Mouse (Mus musculus): ENCODE measurements around the gene 2900026A02Rik. TPM values are rescaled to one million over a fixed set of nuclear protein-coding genes. Genes with fewer than 3 reads are reported as not detected.

The 2900026A02Rik gene
- polyA plus RNA-seq, 1 experiment from 2014 or later, result 1.9 TPM

DNA sequence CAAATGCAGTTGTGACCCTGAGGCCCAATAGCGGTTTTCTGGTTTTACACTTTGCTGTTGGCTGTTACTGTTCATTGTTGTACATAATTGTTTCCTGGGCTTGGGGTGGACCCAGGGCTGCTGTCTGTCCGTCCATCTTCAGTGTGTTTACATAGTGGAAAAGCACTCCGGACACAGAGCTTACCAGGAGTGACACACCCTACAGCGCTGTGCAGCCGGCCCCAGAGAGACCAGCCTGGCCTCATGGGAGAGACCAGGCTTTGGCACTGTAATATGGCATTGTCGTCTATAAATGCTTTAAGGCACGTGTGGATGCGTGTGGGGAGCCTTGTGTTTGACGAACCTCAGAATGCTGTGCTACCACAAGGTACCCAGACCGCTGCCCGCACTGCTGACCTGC is 120.6 kb downstream of the 2900026A02Rik start:
- 83% methylated on average over 11 of the region's 11 CpGs for WGBS (ENCODE audit: insufficient replicate concordance)
- no peak for ATAC-seq
- no peak overlapping the region for H3K9ac ChIP-seq
- H3K4me1 ChIP-seq, result no peaks in the 10 kb centered on the region
- H3K9me3 ChIP-seq (replicated peaks), result no peaks in the 10 kb centered on the region
- no peak overlapping the region for H3K4me3 ChIP-seq
- H3K27ac ChIP-seq, result no peak overlapping the region
- no peak overlapping the region for H3K4me2 ChIP-seq
- peaks cover under 1% of the 10 kb centered on the region; the same call in 1 of the 2 replicates for H3K36me3 ChIP-seq
- H3K27me3 ChIP-seq (replicated peaks), result no peaks in the 10 kb centered on the region

DNA sequence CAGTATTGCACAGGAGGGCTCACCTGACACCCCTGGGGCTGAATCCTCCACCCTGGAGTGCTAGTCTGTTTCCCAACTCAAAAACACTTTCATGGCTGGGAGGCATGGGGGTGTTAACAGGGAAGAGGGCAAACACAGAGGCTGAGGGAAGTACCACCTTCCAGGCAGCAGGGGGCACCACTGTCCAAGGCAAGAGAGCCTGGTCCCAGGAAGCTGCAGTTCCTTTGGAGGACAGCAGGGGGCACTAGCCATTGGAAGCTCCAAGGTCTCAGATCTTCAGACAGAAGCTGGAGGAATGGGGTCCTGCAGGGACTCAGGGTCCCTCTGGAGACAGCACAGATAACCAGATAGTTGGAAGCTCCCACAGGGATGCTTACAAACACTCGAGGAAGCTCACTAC is 121.5 kb downstream of the 2900026A02Rik start:
- Histone ChIP-seq H3K9me3 (replicated peaks) (no peaks in the 10 kb centered on the region), H3K27me3 (replicated peaks) (no peaks in the 10 kb centered on the region), H3K9ac (no peak overlapping the region), H3K4me3 (no peak overlapping the region), H3K4me2 (no peak overlapping the region), H3K27ac (no peak overlapping the region), H3K36me3 (peaks cover 3% of the 10 kb centered on the region; the same call in 1 of the 2 replicates), H3K4me1 (no peaks in the 10 kb centered on the region)
- WGBS (ENCODE audit: insufficient replicate concordance), result 12% methylated on average over 1 of the region's 1 CpGs
- no peak for ATAC-seq

DNA sequence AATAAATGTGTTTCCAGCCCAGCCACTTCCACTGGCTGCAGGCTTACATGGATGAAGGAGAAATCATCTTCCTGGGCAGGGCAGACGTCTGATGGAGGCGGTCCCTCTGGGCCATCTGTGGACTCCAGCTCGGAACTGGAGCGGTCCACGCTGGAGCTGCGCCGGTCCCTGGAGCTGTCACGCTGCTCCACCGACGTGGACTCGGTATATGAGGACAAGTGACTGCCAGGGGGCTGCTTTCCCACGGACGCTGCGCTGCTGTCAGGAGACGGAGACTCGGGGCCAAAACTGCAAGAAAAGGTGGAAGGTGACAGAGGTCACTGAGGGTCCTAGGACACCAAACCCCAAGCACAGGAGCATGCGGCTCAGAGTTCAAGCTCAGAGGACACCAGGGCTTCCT is 123.5 kb downstream of the 2900026A02Rik start:
- no peak for ATAC-seq
- H3K36me3 ChIP-seq, result peaks cover 3% of the 10 kb centered on the region
- no peak overlapping the region for H3K27ac ChIP-seq
- no peaks in the 10 kb centered on the region for H3K9me3 ChIP-seq (replicated peaks)
- no peak overlapping the region for H3K4me2 ChIP-seq
- no peaks in the 10 kb centered on the region for H3K4me1 ChIP-seq
- H3K4me3 ChIP-seq, result no peak overlapping the region
- no peaks in the 10 kb centered on the region for H3K27me3 ChIP-seq (replicated peaks)
- H3K9ac ChIP-seq, result no peak overlapping the region
- 81% methylated on average over 17 of the region's 17 CpGs for WGBS (ENCODE audit: insufficient replicate concordance)

DNA sequence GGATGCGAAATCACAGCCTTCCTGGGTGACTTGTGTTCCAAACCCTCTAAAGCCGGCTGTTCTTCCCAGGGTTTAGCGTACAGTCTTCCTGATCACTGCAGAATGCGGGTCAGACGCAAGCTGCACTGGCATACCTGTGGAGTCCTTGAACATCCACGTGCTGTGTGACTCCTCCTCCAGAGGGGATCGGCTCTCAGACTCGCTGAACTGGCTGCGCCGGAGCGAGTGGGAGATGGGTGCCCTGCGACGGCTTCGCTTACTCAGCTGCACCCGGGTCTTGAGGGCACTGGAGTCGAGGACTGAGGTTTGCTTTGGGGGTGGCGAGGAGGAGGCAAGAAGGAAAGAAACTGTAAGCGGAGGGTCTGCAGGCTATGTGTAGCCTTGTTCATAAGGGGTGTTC is 125.6 kb downstream of the 2900026A02Rik start:
- no peak for ATAC-seq

DNA sequence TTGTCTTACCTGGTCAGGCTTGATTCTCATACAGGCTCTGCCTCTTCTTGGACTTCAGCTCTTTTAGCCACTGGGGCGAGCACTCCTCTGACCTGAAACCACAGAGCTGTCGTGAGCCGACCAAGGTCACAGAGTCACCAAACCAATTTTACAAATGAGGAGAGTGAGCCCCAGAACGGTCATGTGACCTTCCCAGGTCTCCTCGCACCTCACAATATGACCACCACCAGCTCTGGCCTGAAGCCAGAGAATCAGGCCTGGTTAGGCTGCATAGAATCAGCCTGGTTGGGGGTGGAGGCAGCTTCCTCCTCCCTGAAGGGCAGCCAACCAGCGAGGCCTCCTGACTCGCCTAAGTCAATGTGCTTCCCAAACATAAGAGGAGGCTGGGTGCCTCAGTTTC is 128.6 kb downstream of the 2900026A02Rik start:
- Histone ChIP-seq H3K4me1 (no peaks in the 10 kb centered on the region), H3K36me3 (peaks cover 16% of the 10 kb centered on the region), H3K9ac (no peak overlapping the region), H3K4me2 (no peak overlapping the region), H3K27ac (no peak overlapping the region), H3K4me3 (no peak overlapping the region), H3K9me3 (replicated peaks) (no peaks in the 10 kb centered on the region), H3K27me3 (replicated peaks) (no peaks in the 10 kb centered on the region; the same call in 1 of the 2 replicates)
- WGBS (ENCODE audit: insufficient replicate concordance), result 66% methylated on average over 7 of the region's 7 CpGs
- no peak for ATAC-seq

More for the DNA sequence above, 125.6 kb downstream of the 2900026A02Rik start:
- no peak overlapping the region for H3K4me3 ChIP-seq
- H3K4me2 ChIP-seq, result no peak overlapping the region
- WGBS (ENCODE audit: insufficient replicate concordance), result 81% methylated on average over 18 of the region's 18 CpGs
- H3K4me1 ChIP-seq, result no peaks in the 10 kb centered on the region
- H3K9me3 ChIP-seq (replicated peaks), result no peaks in the 10 kb centered on the region
- no peaks in the 10 kb centered on the region for H3K27me3 ChIP-seq (replicated peaks)
- H3K9ac ChIP-seq, result no peak overlapping the region
- H3K27ac ChIP-seq, result no peak overlapping the region
- H3K36me3 ChIP-seq, result peaks cover 14% of the 10 kb centered on the region

DNA sequence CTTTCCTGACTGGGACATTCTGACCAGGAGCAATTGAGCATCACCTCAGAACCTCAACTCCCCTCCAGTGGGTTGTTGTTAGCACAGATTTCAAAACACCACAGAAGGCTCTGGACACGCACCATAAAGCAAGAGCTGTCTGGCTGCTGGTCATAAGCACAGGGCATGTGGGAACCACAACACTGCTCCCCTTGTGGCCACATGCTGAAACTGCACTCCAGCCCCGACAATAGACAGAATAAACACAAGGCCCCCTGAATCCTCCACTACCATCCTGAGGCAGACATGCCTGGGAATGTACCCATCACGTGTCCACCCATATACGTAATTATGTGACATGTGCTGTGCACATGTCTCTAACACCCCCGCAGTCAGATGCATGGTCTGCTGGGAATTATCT is 129.9 kb downstream of the 2900026A02Rik start:
- no peak overlapping the region for H3K9ac ChIP-seq
- H3K4me1 ChIP-seq, result no peaks in the 10 kb centered on the region
- H3K4me3 ChIP-seq, result no peak overlapping the region
- 58% methylated on average over 5 of the region's 5 CpGs for WGBS (ENCODE audit: insufficient replicate concordance)
- no peak overlapping the region for H3K27ac ChIP-seq
- peaks cover 16% of the 10 kb centered on the region for H3K36me3 ChIP-seq
- no peak overlapping the region for H3K4me2 ChIP-seq
- ATAC-seq, result no peak
- no peaks in the 10 kb centered on the region; the same call in 1 of the 2 replicates for H3K27me3 ChIP-seq (replicated peaks)
- no peaks in the 10 kb centered on the region for H3K9me3 ChIP-seq (replicated peaks)

DNA sequence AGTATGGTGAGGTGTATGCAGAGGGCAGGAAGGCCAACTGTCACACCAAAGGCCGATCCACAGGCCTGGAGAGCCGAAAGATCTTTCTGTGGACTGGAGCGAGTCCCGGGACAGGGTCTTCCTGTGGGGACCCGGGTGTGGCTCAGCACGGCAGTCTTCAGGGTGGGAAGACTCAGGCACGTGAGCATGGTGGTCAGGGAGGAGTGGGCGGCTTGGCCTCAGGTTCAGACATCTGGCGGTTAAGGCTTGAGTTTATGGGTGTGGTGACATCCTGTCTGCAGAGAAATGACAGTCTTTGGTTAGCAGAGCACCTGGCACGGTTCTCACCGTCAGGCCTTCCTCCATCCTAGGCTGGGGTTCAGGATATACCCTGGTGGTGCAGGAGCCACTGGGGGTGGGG is 130.3 kb downstream of the 2900026A02Rik start:
- 70% methylated on average over 11 of the region's 11 CpGs for WGBS (ENCODE audit: insufficient replicate concordance)
- Histone ChIP-seq H3K9ac (no peak overlapping the region), H3K27ac (no peak overlapping the region), H3K4me3 (no peak overlapping the region), H3K4me1 (no peaks in the 10 kb centered on the region), H3K27me3 (replicated peaks) (no peaks in the 10 kb centered on the region; the same call in 1 of the 2 replicates), H3K9me3 (replicated peaks) (no peaks in the 10 kb centered on the region), H3K36me3 (peaks cover 16% of the 10 kb centered on the region), H3K4me2 (no peak overlapping the region)
- no peak for ATAC-seq

DNA sequence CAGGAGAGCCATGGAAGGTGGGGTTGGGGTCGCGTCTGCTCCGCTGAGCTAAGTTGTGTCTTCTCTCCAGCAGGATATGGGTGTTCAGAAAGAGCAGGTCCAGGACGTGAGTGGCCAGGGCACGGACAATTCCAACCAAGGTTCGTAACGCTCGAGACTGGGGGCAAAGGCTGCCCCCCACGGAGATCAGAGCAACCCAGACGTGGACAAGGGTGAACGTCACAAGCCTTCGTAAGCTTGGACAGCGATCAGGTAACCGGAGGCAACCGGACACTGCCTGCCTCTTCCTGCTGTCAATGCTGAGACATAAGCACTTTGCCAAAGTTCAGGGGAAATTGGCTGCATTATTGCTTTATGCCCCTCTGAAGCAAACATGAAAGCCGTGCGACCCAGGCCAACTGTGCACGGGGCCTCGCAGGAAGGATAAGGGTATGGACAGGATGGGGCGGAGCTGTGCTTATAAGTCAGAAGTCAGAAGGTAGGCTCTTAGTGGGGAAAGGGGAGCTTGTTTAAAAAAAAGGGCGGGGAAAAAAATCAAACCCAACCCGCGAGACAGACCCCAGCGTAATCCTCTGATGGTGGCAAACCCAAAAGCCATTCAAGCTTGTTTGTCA is 130.9 kb downstream of the 2900026A02Rik start:
- no peaks in the 10 kb centered on the region for H3K4me1 ChIP-seq
- no peaks in the 10 kb centered on the region for H3K9me3 ChIP-seq (replicated peaks)
- H3K36me3 ChIP-seq, result peaks cover 13% of the 10 kb centered on the region
- H3K4me3 ChIP-seq, result no peak overlapping the region
- WGBS (ENCODE audit: insufficient replicate concordance), result 81% methylated on average over 24 of the region's 24 CpGs
- no peak overlapping the region for H3K27ac ChIP-seq
- H3K9ac ChIP-seq, result no peak overlapping the region
- no peak for ATAC-seq
- no peaks in the 10 kb centered on the region; the same call in 1 of the 2 replicates for H3K27me3 ChIP-seq (replicated peaks)
- H3K4me2 ChIP-seq, result no peak overlapping the region

DNA sequence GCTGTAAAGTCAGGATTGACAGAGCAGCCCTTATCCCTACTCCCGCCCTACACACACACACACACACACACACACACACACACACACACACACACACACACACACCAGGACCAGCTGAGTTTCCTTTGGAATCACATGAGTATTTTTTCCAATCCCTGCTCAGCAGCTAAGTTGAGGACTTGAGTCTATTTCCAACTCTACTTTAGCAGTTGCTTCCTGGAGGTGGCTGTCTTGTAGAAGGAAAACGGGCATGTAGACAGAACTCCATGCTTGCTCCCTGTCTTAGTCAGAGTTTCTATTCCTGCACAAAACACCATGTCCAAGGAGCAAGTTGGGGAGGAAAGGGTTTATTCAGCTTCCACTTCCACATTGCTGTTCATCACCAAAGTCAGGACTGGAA is 133.6 kb downstream of the 2900026A02Rik start:
- H3K4me1 ChIP-seq, result no peaks in the 10 kb centered on the region
- H3K4me3 ChIP-seq, result no peak overlapping the region
- WGBS (ENCODE audit: insufficient replicate concordance), result 69% methylated on average over 1 of the region's 2 CpGs
- no peaks in the 10 kb centered on the region; the same call in 1 of the 2 replicates for H3K27me3 ChIP-seq (replicated peaks)
- peaks cover 13% of the 10 kb centered on the region for H3K36me3 ChIP-seq
- H3K4me2 ChIP-seq, result no peak overlapping the region
- no peak overlapping the region for H3K27ac ChIP-seq
- no peak for ATAC-seq
- no peak overlapping the region for H3K9ac ChIP-seq
- H3K9me3 ChIP-seq (replicated peaks), result no peaks in the 10 kb centered on the region

DNA sequence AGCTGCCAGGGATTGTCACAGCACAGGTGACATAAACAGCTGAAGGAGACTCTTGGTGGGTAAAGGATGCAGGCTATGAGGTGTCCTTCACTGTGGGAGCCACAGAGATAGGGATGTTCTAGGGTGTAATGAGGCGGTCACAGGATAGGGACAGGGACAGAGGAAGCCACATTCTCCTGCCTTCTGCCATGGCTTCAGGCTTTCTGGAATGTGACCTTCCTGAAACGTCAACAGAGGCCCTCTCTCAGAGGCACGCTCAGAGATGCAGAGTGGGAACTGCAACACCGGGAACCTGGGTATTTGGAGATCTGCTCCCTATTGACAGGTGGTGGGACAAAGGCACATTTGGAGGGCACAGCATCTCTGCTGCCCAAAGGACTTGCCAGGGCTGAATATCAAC is 134.0 kb downstream of the 2900026A02Rik start:
- H3K4me3 ChIP-seq, result no peak overlapping the region
- no peak overlapping the region for H3K9ac ChIP-seq
- no peaks in the 10 kb centered on the region for H3K4me1 ChIP-seq
- H3K4me2 ChIP-seq, result no peak overlapping the region
- ATAC-seq, result no peak
- WGBS (ENCODE audit: insufficient replicate concordance), result 55% methylated on average over 4 of the region's 4 CpGs
- peaks cover 13% of the 10 kb centered on the region for H3K36me3 ChIP-seq
- no peaks in the 10 kb centered on the region for H3K9me3 ChIP-seq (replicated peaks)
- H3K27ac ChIP-seq, result no peak overlapping the region
- H3K27me3 ChIP-seq (replicated peaks), result no peaks in the 10 kb centered on the region; the same call in 1 of the 2 replicates

DNA sequence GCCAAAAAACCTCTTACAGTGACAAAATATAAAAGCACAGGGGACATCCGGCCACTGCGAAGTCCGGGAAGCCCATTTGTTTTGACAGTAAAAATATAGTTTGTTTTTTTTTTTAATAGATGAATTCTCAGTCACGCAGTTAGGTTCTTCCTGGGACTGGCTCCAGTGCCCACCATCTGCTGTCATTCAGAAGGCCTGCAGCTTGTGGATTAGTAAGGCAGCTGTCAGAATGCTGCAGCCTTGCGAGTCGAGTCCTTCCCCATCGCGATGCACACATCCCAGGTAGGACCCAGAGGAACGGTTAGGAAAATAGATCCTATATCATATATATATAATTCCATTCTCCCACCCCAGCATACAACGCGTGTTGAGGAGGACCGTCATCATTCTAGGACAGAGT is 134.6 kb downstream of the 2900026A02Rik start:
- WGBS (ENCODE audit: insufficient replicate concordance), result 78% methylated on average over 12 of the region's 12 CpGs
- Histone ChIP-seq H3K9me3 (replicated peaks) (no peaks in the 10 kb centered on the region), H3K27ac (no peak overlapping the region), H3K27me3 (replicated peaks) (no peaks in the 10 kb centered on the region; the same call in 1 of the 2 replicates), H3K9ac (no peak overlapping the region), H3K4me1 (no peaks in the 10 kb centered on the region), H3K36me3 (peaks cover 12% of the 10 kb centered on the region), H3K4me3 (no peak overlapping the region), H3K4me2 (no peak overlapping the region)
- ATAC-seq, result no peak

DNA sequence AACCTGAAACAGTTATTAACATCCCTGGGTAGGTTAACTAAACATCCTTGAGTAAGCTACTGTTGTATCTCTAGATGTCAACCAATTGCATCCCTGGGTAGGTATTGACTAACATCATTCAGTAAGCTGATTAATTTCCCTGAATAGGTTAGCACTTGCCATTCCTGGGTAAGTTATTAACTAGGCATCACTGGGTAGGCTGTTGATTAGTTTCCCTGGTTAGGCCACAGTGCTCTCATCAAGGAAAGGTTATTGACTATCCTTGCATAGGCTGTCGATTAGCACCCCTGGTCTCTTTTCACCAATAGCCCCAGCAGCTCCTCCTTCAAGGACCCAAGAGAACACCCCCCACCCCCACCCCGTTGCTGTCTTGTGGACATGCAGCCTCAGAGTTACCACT is 135.1 kb downstream of the 2900026A02Rik start:
- H3K27me3 ChIP-seq (replicated peaks), result no peaks in the 10 kb centered on the region; the same call in 1 of the 2 replicates
- no peak overlapping the region for H3K9ac ChIP-seq
- H3K4me3 ChIP-seq, result no peak overlapping the region
- H3K9me3 ChIP-seq (replicated peaks), result no peaks in the 10 kb centered on the region
- no peaks in the 10 kb centered on the region for H3K4me1 ChIP-seq
- no peak overlapping the region for H3K4me2 ChIP-seq
- 46% methylated on average over 2 of the region's 2 CpGs for WGBS (ENCODE audit: insufficient replicate concordance)
- no peak overlapping the region for H3K27ac ChIP-seq
- ATAC-seq, result no peak
- peaks cover 7% of the 10 kb centered on the region for H3K36me3 ChIP-seq

DNA sequence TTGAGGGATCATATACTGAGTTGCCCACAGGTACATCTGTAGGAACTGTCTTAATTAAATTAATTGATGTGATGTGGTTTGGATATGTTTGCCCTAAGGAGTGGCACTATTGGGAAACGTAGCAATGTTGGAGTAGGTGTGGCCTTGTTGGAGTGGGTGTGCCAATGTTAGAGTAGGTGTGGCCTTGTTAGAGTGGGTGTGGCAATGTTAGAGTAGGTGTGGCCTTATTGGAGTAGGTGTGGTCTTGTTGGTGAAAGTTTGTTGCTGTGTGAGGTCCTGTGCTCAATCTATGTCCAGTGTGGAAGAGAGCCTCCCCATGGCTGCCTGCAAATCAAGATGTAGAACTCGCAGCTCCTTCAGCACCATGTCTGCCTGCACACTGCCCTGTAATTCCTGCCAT is 136.7 kb downstream of the 2900026A02Rik start:
- H3K4me1 ChIP-seq, result no peaks in the 10 kb centered on the region
- no peak overlapping the region for H3K4me2 ChIP-seq
- H3K9me3 ChIP-seq (replicated peaks), result no peaks in the 10 kb centered on the region
- H3K4me3 ChIP-seq, result no peak overlapping the region
- 72% methylated on average over 2 of the region's 2 CpGs for WGBS (ENCODE audit: insufficient replicate concordance)
- H3K27me3 ChIP-seq (replicated peaks), result no peaks in the 10 kb centered on the region; the same call in 1 of the 2 replicates
- no peak for ATAC-seq
- no peak overlapping the region for H3K27ac ChIP-seq
- H3K36me3 ChIP-seq, result no peaks in the 10 kb centered on the region
- H3K9ac ChIP-seq, result no peak overlapping the region
